Mouse (Mus musculus) kidney, postnatal 10 days (tissue): ENCODE measurements around the gene Tjp2.
"Not testable (repeated sequence)": the region's sequence is repeated elsewhere in the genome, so short reads cannot be mapped to it uniquely, and the experiment has no call there.

Experiments
- DNase-seq: peaks from one replicate; pipeline ENCODE4 v3.0.0; 2021; ENCODE audit warnings: mixed read lengths

Gene Tjp2

GRCm38 (mm10) chr19:24220795-24221445 is 3.9 kb downstream of the Tjp2 start:
- DNase-seq: no peak

- DNase-seq: no peak
These were observed 5.8 kb downstream of the Tjp2 start for GRCm38 (mm10) chr19:24219011-24219410.

- DNase-seq: no peak
These were observed 6.5 kb downstream of the Tjp2 start for GRCm38 (mm10) chr19:24218291-24218690.

- DNase-seq: no peak
These were observed 7.0 kb downstream of the Tjp2 start for GRCm38 (mm10) chr19:24217851-24218250.

GRCm38 (mm10) chr19:24216771-24217170 is 8.1 kb downstream of the Tjp2 start:
- DNase-seq: no peak

- DNase-seq: no peak
These were observed 9.9 kb downstream of the Tjp2 start for GRCm38 (mm10) chr19:24214939-24215338.

GRCm38 (mm10) chr19:24213299-24213698 is 11.5 kb downstream of the Tjp2 start:
- DNase-seq: no peak

- no peak for DNase-seq
These were observed 12.1 kb downstream of the Tjp2 start for GRCm38 (mm10) chr19:24212552-24213249.

- DNase-seq: no peak
These were observed 13.7 kb downstream of the Tjp2 start for GRCm38 (mm10) chr19:24211168-24211567.

GRCm38 (mm10) chr19:24209516-24209915 is 15.3 kb downstream of the Tjp2 start:
- no peak for DNase-seq

GRCm38 (mm10) chr19:24207967-24208366 is 16.9 kb downstream of the Tjp2 start:
- no peak for DNase-seq

GRCm38 (mm10) chr19:24205001-24205400 is 19.8 kb downstream of the Tjp2 start:
- no peak for DNase-seq

- no peak for DNase-seq
These were observed 23.0 kb downstream of the Tjp2 start for GRCm38 (mm10) chr19:24201848-24202247.

GRCm38 (mm10) chr19:24200566-24200965 is 24.3 kb downstream of the Tjp2 start:
- no peak for DNase-seq

GRCm38 (mm10) chr19:24198676-24199303 is 26.0 kb downstream of the Tjp2 start:
- DNase-seq: no peak

GRCm38 (mm10) chr19:24197338-24197737 is 27.5 kb downstream of the Tjp2 start:
- DNase-seq: no peak

- peak; percentile 34 for DNase-seq
These were observed 29.6 kb downstream of the Tjp2 start for GRCm38 (mm10) chr19:24195224-24195623.

GRCm38 (mm10) chr19:24194216-24194615 is 30.6 kb downstream of the Tjp2 start:
- peak; percentile 35 for DNase-seq

GRCm38 (mm10) chr19:24192946-24193345 is 31.9 kb downstream of the Tjp2 start:
- no peak for DNase-seq

- DNase-seq: no peak
These were observed 37.0 kb downstream of the Tjp2 start for GRCm38 (mm10) chr19:24187791-24188190.

GRCm38 (mm10) chr19:24187358-24187757 is 37.5 kb downstream of the Tjp2 start:
- not testable (repeated sequence) for DNase-seq

- no peak for DNase-seq
These were observed 41.1 kb downstream of the Tjp2 start for GRCm38 (mm10) chr19:24183680-24184235.

GRCm38 (mm10) chr19:24180415-24180814 is 44.4 kb downstream of the Tjp2 start:
- no peak for DNase-seq

GRCm38 (mm10) chr19:24178086-24178485 is 46.7 kb downstream of the Tjp2 start:
- DNase-seq: no peak
